Mouse (Mus musculus) neural tube, embryonic 14.5 days (tissue): ENCODE data around the gene Agxt. TPM values are rescaled to one million over a fixed set of nuclear protein-coding genes. Genes with fewer than 3 reads are reported as not detected.

Experiments
- ATAC-seq: fragments of 200-750 bp; cut with Nextera tagmentation; 2 replicates; pipeline ENCODE4 v1.8.0; 2017; ENCODE audit warnings: low read depth, mild to moderate bottlenecking, moderate TSS enrichment, moderate library complexity
- H3K27ac ChIP-seq: fragments of 300-500 bp; sonication (generic); 2 replicates; pipeline ENCODE4 v1.5.1; 2014; ENCODE audit warnings: low read depth, mild to moderate bottlenecking, control low read depth, low read length, moderate library complexity, mixed read lengths
- H3K27me3 ChIP-seq: fragments of 300-500 bp; sonication (generic); 2 replicates; pipeline ENCODE4 v1.6.1; 2014; ENCODE audit warnings: low read length; ENCODE audit not compliant: control insufficient read depth, insufficient read depth
- H3K36me3 ChIP-seq: fragments of 300-500 bp; sonication (generic); 2 replicates; pipeline ENCODE4 v1.6.1; 2014; ENCODE audit warnings: low read length, mixed read lengths; ENCODE audit not compliant: control insufficient read depth, insufficient read depth
- H3K4me1 ChIP-seq: fragments of 300-500 bp; sonication (generic); 2 replicates; pipeline ENCODE4 v1.6.1; 2014; ENCODE audit warnings: low read length; ENCODE audit not compliant: control insufficient read depth, insufficient read depth
- H3K4me2 ChIP-seq: fragments of 300-500 bp; sonication (generic); 2 replicates; pipeline ENCODE4 v1.6.1; 2014; ENCODE audit warnings: mild to moderate bottlenecking, low read depth, low read length, control low read depth
- H3K4me3 ChIP-seq: fragments of 300-500 bp; sonication (generic); 2 replicates; pipeline ENCODE4 v1.5.1; 2014; ENCODE audit warnings: low read depth, low read length, control low read depth, mixed read lengths
- H3K9ac ChIP-seq: fragments of 300-500 bp; sonication (generic); replicated peaks from 2 replicates; pipeline ENCODE4 v1.6.1; 2014; ENCODE audit warnings: low read depth, mild to moderate bottlenecking, control low read depth, low read length, mixed read lengths
- H3K9me3 ChIP-seq: fragments of 300-500 bp; sonication (generic); 2 replicates; pipeline ENCODE4 v1.6.1; 2016; ENCODE audit warnings: low read length; ENCODE audit not compliant: control insufficient read depth
- WGBS: fragments of 180-500 bp; shearing (Covaris S2); extraction: QIAGEN DNeasy Blood & Tissue Kit; methylation state at CpG from one replicate; pipeline ENCODE4 v1.1.7; 2014; 5-methylcytosine and 5-hydroxymethylcytosine counted together
- polyA plus RNA-seq: library from polyadenylated mRNA; unstranded; fragments of >200 nt; fragmentation: Nextera tagmentation; extraction: Ambion mirVana; gene quantifications from 2 replicates; pipeline ENCODE4 v1.2.1, GENCODE M21; 2014

Gene Agxt
- polyA plus RNA-seq, 1 experiment from 2014 or later = not detected

GRCm38 (mm10) chr1:93115471-93115870, 19.6 kb upstream of the Agxt start:
- peak; percentile 73; the same call in 1 of the 2 replicates for ATAC-seq

GRCm38 (mm10) chr1:93118816-93119215, 16.2 kb upstream of the Agxt start:
- no peak overlapping the region for H3K4me3 ChIP-seq
- H3K27me3 ChIP-seq = no peaks in the 10 kb centered on the region
- peaks cover 4% of the 10 kb centered on the region; the same call in 1 of the 2 replicates for H3K4me1 ChIP-seq
- no peak overlapping the region for H3K4me2 ChIP-seq
- WGBS = 37% methylated on average over 4 of the region's 4 CpGs
- no peak overlapping the region for H3K27ac ChIP-seq
- no peak overlapping the region for H3K9ac ChIP-seq
- ATAC-seq = no peak
- H3K36me3 ChIP-seq = no peaks in the 10 kb centered on the region
- no peaks in the 10 kb centered on the region for H3K9me3 ChIP-seq

More at GRCm38 (mm10) chr1:93115471-93115870, 19.6 kb upstream of the Agxt start:
- whole genome bisulfite sequencing = 15% methylated on average over 8 of the region's 13 CpGs
- Histone ChIP-seq H3K4me1 (peaks cover 4% of the 10 kb centered on the region; the same call in 1 of the 2 replicates), H3K36me3 (no peaks in the 10 kb centered on the region), H3K27me3 (no peaks in the 10 kb centered on the region), H3K9ac (peak overlapping the region; percentile 44; the same call in 1 of the 2 replicates), H3K27ac (no peak overlapping the region), H3K9me3 (no peaks in the 10 kb centered on the region), H3K4me2 (peak overlapping the region; percentile 64), H3K4me3 (peak overlapping the region; percentile 24)

- WGBS = 84% methylated on average over 11 of the region's 11 CpGs
- no peaks in the 10 kb centered on the region for H3K36me3 ChIP-seq
Measured at GRCm38 (mm10) chr1:93123179-93123854, 11.7 kb upstream of the Agxt start.

GRCm38 (mm10) chr1:93124066-93124465, 11.0 kb upstream of the Agxt start:
- WGBS = 75% methylated on average over 8 of the region's 8 CpGs
- Histone ChIP-seq H3K9ac (no peak overlapping the region), H3K27me3 (no peaks in the 10 kb centered on the region), H3K4me1 (no peaks in the 10 kb centered on the region), H3K4me2 (no peak overlapping the region), H3K4me3 (no peak overlapping the region), H3K36me3 (no peaks in the 10 kb centered on the region), H3K27ac (no peak overlapping the region), H3K9me3 (no peaks in the 10 kb centered on the region)
- no peak for ATAC-seq

More at GRCm38 (mm10) chr1:93123179-93123854, 11.7 kb upstream of the Agxt start:
- no peak overlapping the region for H3K27ac ChIP-seq
- no peak overlapping the region for H3K9ac ChIP-seq
- H3K9me3 ChIP-seq = no peaks in the 10 kb centered on the region
- H3K4me2 ChIP-seq = no peak overlapping the region
- no peak for ATAC-seq
- H3K4me3 ChIP-seq = no peak overlapping the region
- H3K27me3 ChIP-seq = no peaks in the 10 kb centered on the region
- H3K4me1 ChIP-seq = no peaks in the 10 kb centered on the region

- 66% methylated on average over 5 of the region's 5 CpGs for WGBS
- no peaks in the 10 kb centered on the region for H3K9me3 ChIP-seq
- H3K27ac ChIP-seq = no peak overlapping the region
- no peak for ATAC-seq
- H3K4me2 ChIP-seq = no peak overlapping the region
- H3K4me3 ChIP-seq = no peak overlapping the region
- no peaks in the 10 kb centered on the region for H3K36me3 ChIP-seq
- no peaks in the 10 kb centered on the region for H3K27me3 ChIP-seq
- no peak overlapping the region for H3K9ac ChIP-seq
- no peaks in the 10 kb centered on the region for H3K4me1 ChIP-seq
Measured at GRCm38 (mm10) chr1:93125256-93125655, 9.8 kb upstream of the Agxt start.

- ATAC-seq = no peak
- Histone ChIP-seq H3K27ac (no peak overlapping the region), H3K4me2 (no peak overlapping the region), H3K27me3 (no peaks in the 10 kb centered on the region), H3K4me3 (no peak overlapping the region), H3K4me1 (no peaks in the 10 kb centered on the region), H3K36me3 (no peaks in the 10 kb centered on the region), H3K9me3 (no peaks in the 10 kb centered on the region), H3K9ac (no peak overlapping the region)
- 86% methylated on average over 8 of the region's 8 CpGs for WGBS
Measured at GRCm38 (mm10) chr1:93128209-93128608, 6.8 kb upstream of the Agxt start.

- 33% methylated on average over 6 of the region's 6 CpGs for WGBS
- Histone ChIP-seq H3K9me3 (no peaks in the 10 kb centered on the region), H3K36me3 (no peaks in the 10 kb centered on the region), H3K27ac (no peak overlapping the region), H3K4me3 (no peak overlapping the region), H3K9ac (no peak overlapping the region), H3K4me1 (no peaks in the 10 kb centered on the region), H3K27me3 (no peaks in the 10 kb centered on the region), H3K4me2 (no peak overlapping the region)
- peak; percentile 46; the same call in 1 of the 2 replicates for ATAC-seq
Measured at GRCm38 (mm10) chr1:93128710-93129349, 6.2 kb upstream of the Agxt start.

GRCm38 (mm10) chr1:93130242-93130983, 4.6 kb upstream of the Agxt start:
- H3K4me3 ChIP-seq = no peak overlapping the region
- no peak overlapping the region for H3K27ac ChIP-seq
- H3K27me3 ChIP-seq = no peaks in the 10 kb centered on the region
- no peaks in the 10 kb centered on the region for H3K4me1 ChIP-seq
- H3K4me2 ChIP-seq = no peak overlapping the region
- H3K36me3 ChIP-seq = no peaks in the 10 kb centered on the region
- H3K9me3 ChIP-seq = no peaks in the 10 kb centered on the region
- 79% methylated on average over 10 of the region's 10 CpGs for WGBS
- ATAC-seq = no peak
- no peak overlapping the region for H3K9ac ChIP-seq

- ATAC-seq = no peak
- Histone ChIP-seq H3K4me1 (no peaks in the 10 kb centered on the region), H3K36me3 (no peaks in the 10 kb centered on the region), H3K9me3 (no peaks in the 10 kb centered on the region), H3K27me3 (no peaks in the 10 kb centered on the region), H3K4me2 (no peak overlapping the region), H3K9ac (no peak overlapping the region), H3K27ac (no peak overlapping the region), H3K4me3 (no peak overlapping the region)
- WGBS = 74% methylated on average over 8 of the region's 8 CpGs
Measured at GRCm38 (mm10) chr1:93132676-93133075, 2.4 kb upstream of the Agxt start.
